Mouse (Mus musculus) stomach, postnatal 0 days (tissue): ENCODE data around the gene Dock8.

ENCODE experiments used
- CTCF ChIP-seq: IDR thresholded peaks from 2 replicates; pipeline ENCODE4 v1.5.1; 2016; ENCODE audit warnings: antibody characterized with exemption, low read depth, mild to moderate bottlenecking, moderate library complexity
- EP300 ChIP-seq: optimal IDR thresholded peaks from 2 replicates; pipeline ENCODE3; 2016; ENCODE audit warnings: antibody characterized with exemption

GRCm38 (mm10) chr19:25106315-25106714 lies 107.0 kb downstream of the Dock8 start:
- TF ChIP-seq CTCF (no peak), EP300 (no peak)
